Mouse (Mus musculus): Measurements from ENCODE around the gene Arl9. TPM values are rescaled to one million over a fixed set of nuclear protein-coding genes. Genes with fewer than 3 reads are reported as not detected.

Arl9 gene
- polyA plus RNA-seq, 1 experiment from 2014 or later = not detected

DNA sequence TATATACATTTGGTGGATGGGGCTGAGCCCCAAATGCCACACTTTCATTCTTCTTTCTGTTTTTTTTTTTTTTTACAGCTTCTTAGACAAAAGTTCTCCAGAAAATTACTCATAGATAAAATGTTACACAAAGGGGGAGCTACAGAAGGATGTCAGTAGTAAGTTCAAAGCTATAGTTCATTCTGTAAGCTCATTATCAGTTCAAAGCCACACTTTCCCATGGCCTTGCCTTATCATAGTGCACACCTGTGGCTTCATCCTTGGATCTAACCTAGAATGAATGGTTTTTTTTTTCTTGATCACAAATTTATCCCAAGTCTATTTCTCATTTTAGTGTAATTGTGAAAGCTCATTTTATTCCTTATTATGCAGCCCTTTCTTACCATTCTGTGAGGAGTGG lies 35.5 kb downstream of the Arl9 start:
- H3K36me3 ChIP-seq = no peaks in the 10 kb centered on the region
- H3K27ac ChIP-seq = no peak overlapping the region
- no peak for DNase-seq (ENCODE audit: low spot score)
- H3K4me1 ChIP-seq = no peaks in the 10 kb centered on the region
- H3K27me3 ChIP-seq (ENCODE audit: low read depth, poor library complexity, severe bottlenecking) = no peaks in the 10 kb centered on the region
- no peaks in the 10 kb centered on the region for H3K9me3 ChIP-seq (replicated peaks)
- no peak overlapping the region for H3K4me3 ChIP-seq

DNA sequence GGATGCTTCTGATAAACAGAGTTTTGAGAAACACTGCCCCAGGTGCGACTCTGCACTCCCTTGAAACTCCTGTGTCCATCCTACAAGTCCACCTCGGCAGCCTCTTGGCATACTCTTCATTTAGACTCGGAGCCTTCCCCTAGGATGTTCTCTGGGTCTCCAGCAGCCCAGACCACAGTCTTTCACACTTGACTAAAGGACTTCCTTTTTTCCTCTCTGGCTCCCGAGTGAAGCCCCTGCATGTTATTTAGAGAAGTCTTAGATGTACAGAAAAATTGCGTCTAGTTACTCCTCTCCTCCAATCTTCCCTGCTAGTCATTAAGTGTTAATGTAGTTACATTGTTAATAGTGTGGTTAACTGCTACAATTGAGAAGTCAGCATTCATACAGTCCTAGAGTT lies 40.5 kb downstream of the Arl9 start:
- no peaks in the 10 kb centered on the region for H3K4me1 ChIP-seq
- no peaks in the 10 kb centered on the region for H3K27me3 ChIP-seq (ENCODE audit: low read depth, poor library complexity, severe bottlenecking)
- H3K36me3 ChIP-seq = no peaks in the 10 kb centered on the region
- no peak for DNase-seq (ENCODE audit: low spot score)
- no peaks in the 10 kb centered on the region for H3K9me3 ChIP-seq (replicated peaks)
- no peak overlapping the region for H3K4me3 ChIP-seq
- 75% methylated on average over 5 of the region's 5 CpGs for WGBS
- H3K27ac ChIP-seq = no peak overlapping the region

DNA sequence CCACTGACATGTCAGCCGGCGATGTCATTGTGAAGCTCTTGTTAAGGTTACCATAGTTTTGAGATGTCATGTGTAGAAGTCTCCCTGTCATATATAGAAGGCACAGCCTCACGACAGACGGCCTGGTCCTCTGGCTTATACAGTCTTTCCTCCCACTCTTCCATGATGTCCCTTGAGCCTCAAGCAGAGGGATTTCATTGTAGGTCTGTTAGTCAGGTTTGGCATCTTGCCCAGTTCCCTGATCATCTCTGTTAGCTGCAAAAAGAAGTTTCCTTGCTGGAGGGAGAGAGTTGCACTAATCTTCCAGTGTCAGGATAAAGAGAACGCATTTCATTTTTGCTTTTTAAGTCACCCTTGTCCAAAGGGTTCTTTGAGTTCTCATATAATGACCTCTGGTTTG lies 48.8 kb downstream of the Arl9 start:
- Histone ChIP-seq H3K27me3 (ENCODE audit: low read depth, poor library complexity, severe bottlenecking) (no peaks in the 10 kb centered on the region), H3K4me3 (no peak overlapping the region), H3K36me3 (no peaks in the 10 kb centered on the region), H3K4me1 (no peaks in the 10 kb centered on the region), H3K9me3 (replicated peaks) (no peaks in the 10 kb centered on the region), H3K27ac (no peak overlapping the region)
- no peak for DNase-seq (ENCODE audit: low spot score)
- WGBS = 92% methylated on average over 5 of the region's 5 CpGs

DNA sequence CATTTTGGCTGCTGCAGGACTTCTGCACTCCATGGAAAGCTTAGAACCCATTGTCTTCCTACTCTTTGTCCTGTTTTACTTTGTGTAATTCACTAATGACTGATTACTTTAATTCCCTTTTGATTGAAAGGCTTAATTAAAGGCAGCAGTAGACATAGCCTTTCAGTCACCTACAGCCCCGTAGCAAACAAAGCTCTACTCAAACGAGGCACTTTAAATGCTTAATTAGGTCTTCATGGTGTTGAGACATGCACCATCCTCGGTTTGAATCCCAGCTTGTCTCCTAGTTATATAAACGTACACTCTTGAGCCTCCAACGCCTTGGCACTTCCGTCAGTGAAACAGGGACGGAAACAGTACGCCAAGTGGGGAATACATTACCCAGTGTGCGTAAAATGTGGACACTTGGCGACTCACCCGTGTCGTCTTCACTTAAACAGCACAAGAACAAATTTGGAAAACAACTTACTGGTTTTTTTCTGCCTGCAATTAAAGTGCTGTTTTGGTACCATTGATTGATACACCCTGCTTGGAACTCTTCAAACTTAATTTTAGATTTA lies 53.1 kb downstream of the Arl9 start:
- no peaks in the 10 kb centered on the region for H3K36me3 ChIP-seq
- no peaks in the 10 kb centered on the region for H3K27me3 ChIP-seq (ENCODE audit: low read depth, poor library complexity, severe bottlenecking)
- DNase-seq (ENCODE audit: low spot score) = no peak
- no peak overlapping the region for H3K4me3 ChIP-seq
- H3K27ac ChIP-seq = no peak overlapping the region
- whole genome bisulfite sequencing = 76% methylated on average over 12 of the region's 12 CpGs
- peaks cover 6% of the 10 kb centered on the region; the same call in 1 of the 2 replicates for H3K4me1 ChIP-seq
- H3K9me3 ChIP-seq (replicated peaks) = no peaks in the 10 kb centered on the region

Other genes starting within 250 kb of the Arl9 start
- gene Aasdh, start 98.5 kb upstream of the Arl9 start, polyA plus RNA-seq (2016; fragmentation: Nextera tagmentation; extraction: Ambion mirVana) = 18.8 and 23.5 TPM in 2 replicates
- gene Paics, start 52.7 kb upstream of the Arl9 start, polyA plus RNA-seq (2016; fragmentation: Nextera tagmentation; extraction: Ambion mirVana) = 508 and 515 TPM in 2 replicates
- gene Ppat, start 52.5 kb upstream of the Arl9 start, polyA plus RNA-seq (2016; fragmentation: Nextera tagmentation; extraction: Ambion mirVana) = 51.2 and 62.1 TPM in 2 replicates
- 78.9 and 90.8 TPM in 2 replicates for gene Srp72, start 29.4 kb upstream of the Arl9 start, polyA plus RNA-seq (2016; fragmentation: Nextera tagmentation; extraction: Ambion mirVana)
- gene Thegl, start 12.0 kb downstream of the Arl9 start, polyA plus RNA-seq (2016; fragmentation: Nextera tagmentation; extraction: Ambion mirVana) = not detected in 2 replicates
- gene Hopx, start 111.1 kb downstream of the Arl9 start, polyA plus RNA-seq (2016; fragmentation: Nextera tagmentation; extraction: Ambion mirVana) = not detected in 2 replicates
- 0.89 and 1.4 TPM in 2 replicates for gene Spink2, start 207.4 kb downstream of the Arl9 start, polyA plus RNA-seq (2016; fragmentation: Nextera tagmentation; extraction: Ambion mirVana)